22 mouse cellular contexts compared by ENCODE assay signal in the genomic region with DNA sequence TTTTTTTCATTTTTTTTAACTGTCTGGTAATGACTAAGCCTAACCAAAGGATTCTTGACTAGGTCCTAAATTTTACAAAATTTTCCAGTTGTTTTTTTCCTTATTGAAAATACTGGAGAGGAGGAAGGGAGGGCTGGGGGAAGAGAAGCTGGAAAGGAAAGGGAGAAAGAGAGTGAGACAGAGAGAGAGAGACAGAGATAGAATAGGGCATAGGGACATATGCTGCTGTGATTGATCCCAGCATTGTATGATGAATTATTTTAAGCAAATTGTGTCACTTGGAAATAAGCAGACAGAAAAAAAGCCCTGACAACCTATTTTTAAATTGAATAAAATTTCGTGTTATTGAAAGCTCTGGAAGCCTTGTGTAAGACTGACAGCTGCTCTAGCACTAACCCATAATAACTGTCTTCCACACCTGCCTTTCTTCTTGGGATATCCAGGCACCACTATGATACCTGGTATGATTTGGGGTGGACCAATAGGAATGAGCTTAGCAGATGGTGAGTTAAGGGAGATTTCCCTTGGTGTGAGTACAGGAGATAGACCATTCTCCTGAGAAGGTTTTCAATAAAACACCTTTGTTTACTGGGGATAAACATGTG.
"Had no signal": no experiment of that assay in that cellular context is flagged by ENCODE, and none has a peak within 500 bp of the region (broad histone marks: within the 10 kb centered on the region; RNA-seq: fewer than 3 reads in every experiment).

No protein-coding gene starts in this region.

- H3K27ac ChIP-seq: intestine, embryonic 15.5 days; kidney, embryonic 15.5 days; limb, embryonic 12.5 days; limb, embryonic 15.5 days; liver, embryonic 14.5 days; macrophage; neural tube, embryonic 12.5 days; neural tube, embryonic 15.5 days; stomach, embryonic 15.5 days had no signal

- H3K27me3 ChIP-seq: intestine, embryonic 15.5 days; kidney, embryonic 15.5 days; limb, embryonic 12.5 days; limb, embryonic 15.5 days; neural tube, embryonic 12.5 days; neural tube, embryonic 15.5 days; stomach, embryonic 15.5 days had no signal

- H3K4me2 ChIP-seq: intestine, embryonic 15.5 days; kidney, embryonic 15.5 days; limb, embryonic 12.5 days; limb, embryonic 15.5 days; liver, embryonic 11.5 days; lung, embryonic 14.5 days; neural tube, embryonic 12.5 days; neural tube, embryonic 15.5 days; stomach, embryonic 15.5 days had no signal

- H3K36me3 ChIP-seq: intestine, embryonic 15.5 days; kidney, embryonic 15.5 days; limb, embryonic 12.5 days; limb, embryonic 15.5 days; neural tube, embryonic 12.5 days; neural tube, embryonic 15.5 days; stomach, embryonic 15.5 days had no signal

- ATAC-seq: intestine, embryonic 15.5 days; liver, postnatal 0 days; lung, postnatal 0 days had no signal

- H3K4me1 ChIP-seq: intestine, embryonic 15.5 days; kidney, embryonic 15.5 days; limb, embryonic 12.5 days; limb, embryonic 15.5 days; neural tube, embryonic 12.5 days; stomach, embryonic 15.5 days had no signal

- H3K4me3 ChIP-seq: intestine, embryonic 15.5 days; kidney, embryonic 15.5 days; limb, embryonic 12.5 days; limb, embryonic 15.5 days; neural tube, embryonic 12.5 days; neural tube, embryonic 15.5 days; stomach, embryonic 15.5 days had no signal

- H3K9me3 ChIP-seq: intestine, embryonic 15.5 days; kidney, embryonic 15.5 days; limb, embryonic 12.5 days; limb, embryonic 15.5 days; neural tube, embryonic 12.5 days; neural tube, embryonic 15.5 days; stomach, embryonic 15.5 days had no signal

- H3K9ac ChIP-seq: intestine, embryonic 15.5 days; kidney, embryonic 15.5 days; limb, embryonic 12.5 days; limb, embryonic 15.5 days; liver, embryonic 14.5 days; liver, postnatal 0 days; lung, embryonic 14.5 days; neural tube, embryonic 12.5 days; neural tube, embryonic 15.5 days; stomach, embryonic 15.5 days had no signal

- DNase-seq: kidney, adult 11 months; kidney, adult 8-10 months; kidney, postnatal 10 days; kidney, postnatal 36 days; layer of hippocampus, adult 9-11 months; left cerebral cortex, postnatal 4 days; liver, postnatal 0 days; lung, embryonic 14.5 days; right cerebral cortex, postnatal 25 days; spleen, adult 18-20 months; thymus, postnatal 25 days had no signal
